Mouse (Mus musculus): ENCODE data around the gene Shisa4.

DNA sequence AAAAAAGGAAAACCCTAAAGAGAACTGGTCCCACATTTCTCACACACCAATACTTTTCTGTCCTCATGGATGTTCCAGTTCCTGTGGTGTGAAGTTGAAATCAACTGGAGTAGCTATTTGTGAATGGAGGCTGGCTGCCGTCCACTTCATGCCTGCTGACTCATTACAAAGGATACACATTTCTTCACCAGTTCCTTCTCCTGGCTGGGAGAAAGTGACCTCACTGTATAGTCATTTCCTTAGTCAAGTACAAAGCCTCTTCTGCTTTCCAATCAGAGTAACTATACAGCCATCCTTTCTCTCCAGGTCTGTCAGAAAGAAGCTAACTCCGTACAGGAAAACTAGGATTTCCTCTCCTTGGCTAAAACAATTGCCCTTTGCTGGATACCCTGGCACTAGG lies 35.9 kb upstream of the Shisa4 start:
- no peak for TF ChIP-seq POLR2A (IDR thresholded peaks at IDR 0.05; ENCODE audit: insufficient read depth, low read length)
- TF ChIP-seq CTCF (IDR thresholded peaks at IDR 0.05; ENCODE audit: low read depth, low read length): no peak
